Mouse (Mus musculus) intestine, embryonic 14.5 days (tissue): ENCODE data around the gene Ptprt. TPM values are rescaled to one million over a fixed set of nuclear protein-coding genes. Genes with fewer than 3 reads are reported as not detected.
A peak's percentile ranks its signal among the peaks of the same experiment; 100 is the strongest.

Experiments used
- ATAC-seq: fragments of 200-750 bp; cut with Nextera tagmentation; replicated peaks from 2 replicates; pipeline ENCODE4 v1.8.0; 2017; ENCODE audit warnings: low read depth, moderate number of reproducible peaks, moderate TSS enrichment, moderate library complexity; ENCODE audit not compliant: low FRiP score, low TSS enrichment
- DNase-seq: peaks from one replicate; pipeline ENCODE4 v3.0.0-alpha.2; 2018; ENCODE audit warnings: low spot score
- H3K27ac ChIP-seq: fragments of 300-500 bp; sonication (generic); 2 replicates; pipeline ENCODE4 v1.5.1; 2014; ENCODE audit warnings: low read depth, mild to moderate bottlenecking, control low read depth
- H3K27me3 ChIP-seq: fragments of 300-500 bp; sonication (generic); replicated peaks from 2 replicates; pipeline ENCODE4 v1.6.1; 2014; ENCODE audit warnings: low read length, control low read depth; ENCODE audit not compliant: control insufficient read depth, insufficient read depth
- H3K36me3 ChIP-seq: fragments of 300-500 bp; sonication (generic); 2 replicates; pipeline ENCODE4 v1.6.1; 2014; ENCODE audit warnings: low read length, control low read depth; ENCODE audit not compliant: control insufficient read depth, insufficient read depth
- H3K4me1 ChIP-seq: fragments of 300-500 bp; sonication (generic); replicated peaks from 2 replicates; pipeline ENCODE4 v1.6.1; 2014; ENCODE audit warnings: low read length, control low read depth, mixed read lengths; ENCODE audit not compliant: control insufficient read depth, insufficient read depth
- H3K4me2 ChIP-seq: fragments of 300-500 bp; sonication (generic); 2 replicates; pipeline ENCODE4 v1.6.1; 2014; ENCODE audit warnings: low read length
- H3K4me3 ChIP-seq: fragments of 300-500 bp; sonication (generic); 2 replicates; pipeline ENCODE4 v1.5.1; 2014; ENCODE audit warnings: low read depth, low read length, control low read depth, mixed read lengths
- H3K9ac ChIP-seq: fragments of 300-500 bp; sonication (generic); 2 replicates; pipeline ENCODE4 v1.6.1; 2014; ENCODE audit warnings: mild to moderate bottlenecking, low read length
- H3K9me3 ChIP-seq: fragments of 300-500 bp; sonication (generic); 2 replicates; pipeline ENCODE4 v1.6.1; 2016; ENCODE audit warnings: low read length, control low read depth; ENCODE audit not compliant: control insufficient read depth
- WGBS: fragments of 180-500 bp; shearing (Covaris S2); extraction: QIAGEN DNeasy Blood & Tissue Kit; methylation state at CpG from one replicate; pipeline ENCODE4 v1.1.7; 2014; 5-methylcytosine and 5-hydroxymethylcytosine counted together
- polyA plus RNA-seq: library from polyadenylated mRNA; unstranded; fragments of >200 nt; fragmentation: Nextera tagmentation; extraction: Ambion mirVana; gene quantifications from 2 replicates; pipeline ENCODE4 v1.2.1, GENCODE M21; 2014

Gene Ptprt
- polyA plus RNA-seq, 1 experiment from 2014 or later = 1.4 TPM

DNA sequence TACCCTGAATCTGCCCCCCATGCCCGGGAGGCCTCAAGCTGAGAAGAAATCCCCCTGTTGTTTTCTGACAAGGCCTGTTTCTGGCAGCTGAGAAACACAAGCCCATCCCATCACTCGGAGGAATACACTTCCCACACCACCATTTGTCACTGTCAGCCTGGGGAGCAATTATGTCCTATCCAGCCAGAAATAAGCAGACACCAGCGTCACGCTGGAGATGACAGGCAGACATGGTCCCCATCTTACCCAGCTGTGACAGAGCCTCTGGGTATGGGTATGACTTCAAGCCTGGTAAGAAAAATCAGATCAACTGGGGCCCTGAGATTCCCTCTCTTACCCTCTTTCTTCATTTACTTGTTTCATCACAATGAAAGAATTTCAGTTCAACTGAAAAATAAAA lies 625.3 kb downstream of the Ptprt start:
- ATAC-seq = no peak
- Histone ChIP-seq H3K27me3 (no peaks in the 10 kb centered on the region), H3K4me2 (no peak overlapping the region), H3K36me3 (no peaks in the 10 kb centered on the region), H3K9ac (no peak overlapping the region), H3K4me3 (no peak overlapping the region), H3K27ac (no peak overlapping the region), H3K9me3 (no peaks in the 10 kb centered on the region), H3K4me1 (no peaks in the 10 kb centered on the region)
- DNase-seq = no peak
- 50% methylated on average over 4 of the region's 4 CpGs for WGBS

DNA sequence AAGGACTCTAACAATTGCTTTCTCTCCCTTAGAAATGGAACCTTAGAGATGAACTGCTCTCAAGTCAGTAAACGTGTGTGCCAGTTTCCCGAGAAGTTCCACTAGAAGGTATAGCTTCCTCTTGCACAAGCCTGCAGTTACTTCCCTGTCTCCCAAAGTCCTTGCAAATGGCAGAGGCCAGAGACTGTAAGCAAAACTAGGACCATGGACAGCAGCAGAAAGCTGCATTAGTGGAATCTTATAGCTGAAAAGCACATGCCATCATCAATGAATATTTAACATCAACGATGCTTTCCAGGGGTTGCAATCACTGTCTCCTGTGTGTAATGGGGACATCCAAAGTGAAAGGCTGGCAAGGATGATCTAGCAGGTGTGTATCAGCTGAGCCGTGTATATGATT lies 629.3 kb downstream of the Ptprt start:
- no peaks in the 10 kb centered on the region for H3K36me3 ChIP-seq
- H3K9ac ChIP-seq = no peak overlapping the region
- peak; percentile 69 for DNase-seq
- H3K4me2 ChIP-seq = no peak overlapping the region
- no peaks in the 10 kb centered on the region for H3K9me3 ChIP-seq
- WGBS = 72% methylated on average over 4 of the region's 4 CpGs
- no peak overlapping the region for H3K4me3 ChIP-seq
- no peak for ATAC-seq
- H3K27ac ChIP-seq = no peak overlapping the region
- no peaks in the 10 kb centered on the region for H3K4me1 ChIP-seq
- H3K27me3 ChIP-seq = no peaks in the 10 kb centered on the region

DNA sequence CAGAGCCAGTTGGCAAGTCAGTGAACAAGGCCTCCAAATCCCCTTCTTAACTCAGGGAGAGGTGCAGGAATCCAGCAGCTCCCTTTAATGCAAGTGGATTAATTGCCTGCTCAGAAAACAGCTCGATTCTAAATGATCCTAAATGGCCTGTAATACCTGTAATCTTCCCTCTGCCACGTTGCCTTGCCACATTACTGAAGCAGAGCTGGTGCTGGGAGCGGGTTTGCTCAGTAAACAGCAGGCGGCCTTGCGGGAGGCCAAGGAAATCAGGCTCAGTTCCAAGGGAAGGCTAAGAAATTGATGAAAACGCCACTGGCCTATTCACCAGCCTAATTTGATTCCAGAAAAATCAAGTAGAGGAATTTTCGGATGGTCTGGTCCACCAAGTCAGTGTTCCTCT lies 659.9 kb downstream of the Ptprt start:
- no peak overlapping the region for H3K9ac ChIP-seq
- DNase-seq (no peak), ATAC-seq (no peak)
- H3K9me3 ChIP-seq = no peaks in the 10 kb centered on the region
- H3K36me3 ChIP-seq = no peaks in the 10 kb centered on the region
- H3K27ac ChIP-seq = no peak overlapping the region
- no peak overlapping the region for H3K4me3 ChIP-seq
- WGBS = 59% methylated on average over 7 of the region's 7 CpGs
- H3K4me1 ChIP-seq = no peaks in the 10 kb centered on the region
- H3K27me3 ChIP-seq = no peaks in the 10 kb centered on the region
- H3K4me2 ChIP-seq = no peak overlapping the region

DNA sequence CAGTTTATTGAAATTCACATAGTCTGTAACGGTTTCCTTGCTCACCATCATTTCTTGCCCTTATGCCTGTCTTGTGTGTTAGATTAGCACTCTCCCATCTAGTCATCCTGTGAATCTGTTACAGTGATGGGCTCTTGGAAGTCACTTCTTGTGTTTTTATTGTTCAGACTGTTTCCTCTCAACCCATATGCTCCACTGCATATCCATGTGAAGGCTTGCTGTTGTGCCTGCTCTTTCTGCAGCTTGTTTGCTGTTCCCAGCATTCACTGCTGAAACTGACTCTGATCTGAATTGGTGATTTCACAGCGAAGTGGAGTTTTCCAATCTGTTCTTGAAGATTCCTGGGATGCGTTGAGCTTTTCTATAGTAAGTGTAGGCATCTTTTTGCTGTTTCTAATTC lies 678.6 kb downstream of the Ptprt start:
- no peak overlapping the region for H3K4me2 ChIP-seq
- no peaks in the 10 kb centered on the region for H3K36me3 ChIP-seq
- no peak overlapping the region for H3K27ac ChIP-seq
- H3K4me1 ChIP-seq = no peaks in the 10 kb centered on the region
- ATAC-seq (no peak), DNase-seq (no peak)
- 91% methylated on average over 3 of the region's 3 CpGs for WGBS
- H3K9ac ChIP-seq = no peak overlapping the region
- no peaks in the 10 kb centered on the region for H3K9me3 ChIP-seq
- H3K4me3 ChIP-seq = no peak overlapping the region
- no peaks in the 10 kb centered on the region for H3K27me3 ChIP-seq

DNA sequence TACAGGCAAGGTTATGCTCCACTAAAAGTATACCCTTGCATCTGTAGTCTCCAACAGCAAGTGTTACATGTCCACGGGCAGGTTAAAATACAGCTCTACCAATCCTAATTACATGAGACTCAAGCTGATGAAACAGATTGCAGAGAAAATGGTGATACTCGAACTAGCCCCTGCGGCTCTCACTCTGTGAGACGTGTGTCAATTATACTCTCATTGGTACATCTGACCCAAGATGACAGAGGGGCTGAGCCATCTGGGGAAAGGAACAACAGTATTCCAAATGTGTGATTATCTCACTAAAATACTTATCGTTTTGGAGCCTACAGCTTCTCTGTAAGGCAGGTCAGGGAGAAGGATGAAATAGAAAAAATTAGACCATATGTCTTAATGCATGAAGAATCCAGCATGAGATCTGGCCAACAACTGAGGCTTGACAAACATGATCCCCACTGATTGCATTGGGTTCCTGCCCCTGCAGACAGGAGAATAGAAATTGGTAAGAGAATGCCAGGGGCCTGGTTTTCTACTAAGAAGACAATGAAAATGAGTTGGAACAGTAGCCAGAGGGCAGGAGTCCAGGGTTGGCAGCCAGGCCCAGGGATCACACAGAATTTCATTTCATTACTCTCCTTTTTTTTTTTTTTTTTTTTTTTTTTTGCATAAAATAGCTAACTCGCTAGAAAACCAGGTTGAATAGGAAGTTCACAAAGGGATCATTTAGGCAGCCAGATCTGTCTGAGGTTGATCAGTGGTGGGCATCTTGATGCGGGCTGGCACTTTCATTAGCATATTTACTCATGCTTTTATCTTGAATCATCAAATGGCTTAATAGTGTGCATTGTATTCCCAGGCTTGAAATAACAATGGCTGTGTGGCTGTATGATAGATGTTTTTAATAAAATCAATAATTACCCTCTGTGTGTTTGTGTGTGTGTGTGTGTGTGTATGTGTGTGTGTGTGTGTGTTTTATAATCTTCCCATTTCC lies 699.5 kb downstream of the Ptprt start:
- no peaks in the 10 kb centered on the region for H3K9me3 ChIP-seq
- H3K27ac ChIP-seq = no peak overlapping the region

DNA sequence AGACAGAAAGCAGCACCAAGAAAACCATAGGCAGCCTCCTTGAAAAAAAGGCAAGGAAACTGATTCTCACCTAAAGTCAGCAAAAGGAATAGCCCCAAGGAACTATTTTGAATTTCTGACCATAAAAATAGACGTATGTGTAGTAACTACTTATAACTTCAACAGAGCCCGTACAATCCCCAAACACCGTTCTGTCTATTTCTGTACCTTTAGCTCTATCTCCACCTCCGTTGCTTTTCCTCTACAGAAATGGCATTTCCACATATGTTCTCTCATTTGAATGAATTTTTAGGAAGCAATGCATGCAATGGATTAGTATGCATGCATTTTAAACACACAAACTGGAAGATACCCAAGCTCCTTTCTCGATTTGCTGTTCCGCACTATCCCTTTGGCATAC lies 715.5 kb downstream of the Ptprt start:
- Histone ChIP-seq H3K4me2 (no peak overlapping the region), H3K4me1 (no peaks in the 10 kb centered on the region), H3K36me3 (no peaks in the 10 kb centered on the region), H3K9me3 (no peaks in the 10 kb centered on the region; the same call in 1 of the 2 replicates), H3K4me3 (no peak overlapping the region), H3K9ac (no peak overlapping the region), H3K27me3 (no peaks in the 10 kb centered on the region), H3K27ac (no peak overlapping the region)
- no peak for DNase-seq
- WGBS = 95% methylated on average over 6 of the region's 6 CpGs
- ATAC-seq = no peak

More for the DNA sequence above, 699.5 kb downstream of the Ptprt start:
- Histone ChIP-seq H3K4me2 (no peak overlapping the region), H3K4me3 (no peak overlapping the region), H3K36me3 (no peaks in the 10 kb centered on the region), H3K9ac (no peak overlapping the region), H3K4me1 (no peaks in the 10 kb centered on the region), H3K27me3 (no peaks in the 10 kb centered on the region)
- no peak for DNase-seq
- WGBS = 86% methylated on average over 7 of the region's 7 CpGs
- ATAC-seq = no peak

DNA sequence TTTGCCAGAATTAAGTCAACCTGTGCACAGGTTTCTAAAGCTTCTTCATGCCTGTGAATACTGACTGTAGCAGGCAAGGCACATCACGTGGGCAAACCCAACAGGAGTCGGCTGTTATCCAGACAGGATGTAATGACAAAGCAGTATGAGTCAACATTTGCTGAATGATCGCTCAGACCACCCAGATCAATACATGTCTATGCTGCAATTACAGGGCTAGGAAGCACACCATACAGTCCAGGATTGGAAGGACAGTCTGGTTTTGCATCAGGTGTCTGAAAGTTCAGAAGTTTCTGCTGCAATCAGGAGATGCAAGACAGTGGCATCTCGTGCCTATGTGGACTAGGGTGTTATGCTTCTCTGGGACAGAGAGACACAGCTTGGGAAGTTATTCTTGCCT lies 716.3 kb downstream of the Ptprt start:
- 80% methylated on average over 4 of the region's 4 CpGs for WGBS

DNA sequence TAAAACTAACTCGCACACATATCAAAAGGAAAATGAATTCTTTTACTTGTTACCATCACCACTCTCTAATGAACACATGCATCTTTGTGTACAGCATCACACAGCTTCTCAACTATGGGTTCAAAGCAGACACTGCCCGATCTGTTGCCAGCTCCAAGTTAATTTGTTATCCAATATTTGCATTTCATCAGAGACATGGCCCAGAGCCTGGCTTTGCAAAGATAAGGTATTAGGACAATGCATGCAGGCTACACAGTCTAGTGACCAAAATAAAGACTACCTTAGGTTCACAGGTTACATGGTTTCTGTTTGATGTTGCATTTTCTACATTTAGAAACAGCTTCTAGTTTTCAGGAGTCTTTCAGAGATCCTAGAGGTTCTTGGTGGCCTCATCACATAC lies 719.0 kb downstream of the Ptprt start:
- Histone ChIP-seq H3K4me1 (no peaks in the 10 kb centered on the region), H3K36me3 (no peaks in the 10 kb centered on the region), H3K27me3 (no peaks in the 10 kb centered on the region), H3K9me3 (no peaks in the 10 kb centered on the region; the same call in 1 of the 2 replicates), H3K4me3 (no peak overlapping the region), H3K4me2 (no peak overlapping the region), H3K27ac (no peak overlapping the region), H3K9ac (no peak overlapping the region)
- DNase-seq = no peak
- WGBS = 80% methylated on average over 2 of the region's 2 CpGs
- no peak for ATAC-seq

More for the DNA sequence above, 716.3 kb downstream of the Ptprt start:
- Histone ChIP-seq H3K4me3 (no peak overlapping the region), H3K9me3 (no peaks in the 10 kb centered on the region; the same call in 1 of the 2 replicates), H3K27me3 (no peaks in the 10 kb centered on the region), H3K36me3 (no peaks in the 10 kb centered on the region), H3K9ac (no peak overlapping the region), H3K4me2 (no peak overlapping the region), H3K4me1 (no peaks in the 10 kb centered on the region), H3K27ac (no peak overlapping the region)
- ATAC-seq (no peak), DNase-seq (no peak)

DNA sequence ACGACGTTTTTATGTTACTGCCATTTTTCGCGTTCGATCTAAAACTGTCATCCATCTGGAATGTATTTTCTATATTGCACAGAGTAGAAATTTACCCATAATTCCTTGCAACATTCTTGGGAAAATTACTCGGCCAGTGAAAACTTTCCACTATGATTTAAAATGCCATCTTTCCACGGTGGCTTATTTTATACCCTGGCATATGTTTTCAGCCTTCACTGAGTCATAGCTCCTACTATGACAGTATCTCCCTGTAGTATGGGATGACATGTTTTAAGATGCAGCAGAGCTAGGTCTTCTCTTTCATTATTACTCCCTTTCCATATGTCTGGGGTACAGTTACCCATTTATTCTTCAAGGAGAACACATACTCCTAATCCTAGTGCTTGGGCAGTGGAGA lies 753.7 kb downstream of the Ptprt start:
- 90% methylated on average over 7 of the region's 7 CpGs for WGBS
- Histone ChIP-seq H3K36me3 (no peaks in the 10 kb centered on the region), H3K27me3 (no peaks in the 10 kb centered on the region)

More for the DNA sequence above, 753.7 kb downstream of the Ptprt start:
- ATAC-seq (no peak), DNase-seq (no peak)
- Histone ChIP-seq H3K27ac (no peak overlapping the region), H3K9ac (no peak overlapping the region), H3K4me1 (no peaks in the 10 kb centered on the region), H3K9me3 (no peaks in the 10 kb centered on the region), H3K4me3 (no peak overlapping the region), H3K4me2 (no peak overlapping the region)
